Mouse (Mus musculus): ENCODE data around the gene Phf5a. TPM values are rescaled to one million over a fixed set of nuclear protein-coding genes. Genes with fewer than 3 reads are reported as not detected.

Phf5a gene
- total RNA-seq, 2 experiments from 2014 or later, result 32.5 to 35.0 TPM

- DNase-seq (ENCODE audit: low spot score in 2 of 2), result no peak
These were observed 15.3 kb upstream of the Phf5a start for GRCm38 (mm10) chr15:81886795-81887550.

- no peak for DNase-seq (ENCODE audit: low spot score in 2 of 2)
These were observed 13.8 kb upstream of the Phf5a start for GRCm38 (mm10) chr15:81885418-81885934.

GRCm38 (mm10) chr15:81882348-81882747, 10.6 kb upstream of the Phf5a start:
- no peak for DNase-seq (ENCODE audit: low spot score in 2 of 2)

- DNase-seq (ENCODE audit: low spot score in 2 of 2), result peak; percentile 80 to 86
These were observed 8.1 kb upstream of the Phf5a start for GRCm38 (mm10) chr15:81879531-81880401.

GRCm38 (mm10) chr15:81872262-81873136, 788 bp upstream of the Phf5a start, which contains the start of gene Aco2:
Gene Aco2, plus strand, starts transcription at chr15:81872309.
- peak; percentile 98 to 99 for DNase-seq (ENCODE audit: low spot score in 2 of 2)

- DNase-seq (ENCODE audit: low spot score in 2 of 2), result no peak
These were observed 1.7 kb downstream of the Phf5a start for GRCm38 (mm10) chr15:81869985-81870384.

- no peak for DNase-seq (ENCODE audit: low spot score in 2 of 2)
These were observed 7.5 kb downstream of the Phf5a start for GRCm38 (mm10) chr15:81864238-81864637.

GRCm38 (mm10) chr15:81860471-81861135, 11.1 kb downstream of the Phf5a start:
- DNase-seq (ENCODE audit: low spot score in 2 of 2), result no peak

- peak; percentile 75 to 87 for DNase-seq (ENCODE audit: low spot score in 2 of 2)
These were observed 12.1 kb downstream of the Phf5a start for GRCm38 (mm10) chr15:81859330-81860255.

GRCm38 (mm10) chr15:81858517-81859329, 13.0 kb downstream of the Phf5a start, which contains the start of gene Tob2:
Gene Tob2, minus strand, starts transcription at chr15:81858796.
- DNase-seq (ENCODE audit: low spot score in 2 of 2), result peak; percentile 56 to 71

- DNase-seq (ENCODE audit: low spot score in 2 of 2), result peak; percentile 93 to 94
These were observed 13.6 kb downstream of the Phf5a start for GRCm38 (mm10) chr15:81858138-81858516.

GRCm38 (mm10) chr15:81857724-81858116, 14.0 kb downstream of the Phf5a start:
- no peak for DNase-seq (ENCODE audit: low spot score in 2 of 2)

GRCm38 (mm10) chr15:81856938-81857723, 14.6 kb downstream of the Phf5a start:
- no peak for DNase-seq (ENCODE audit: low spot score in 2 of 2)

GRCm38 (mm10) chr15:81856030-81856790, 15.5 kb downstream of the Phf5a start:
- DNase-seq (ENCODE audit: low spot score in 2 of 2), result peak; percentile 80 to 88

- no peak for DNase-seq (ENCODE audit: low spot score in 2 of 2)
These were observed 18.6 kb downstream of the Phf5a start for GRCm38 (mm10) chr15:81853081-81853480.

- DNase-seq (ENCODE audit: low spot score in 2 of 2), result no peak
These were observed 19.2 kb downstream of the Phf5a start for GRCm38 (mm10) chr15:81852411-81853000.
